In the genomic region with DNA sequence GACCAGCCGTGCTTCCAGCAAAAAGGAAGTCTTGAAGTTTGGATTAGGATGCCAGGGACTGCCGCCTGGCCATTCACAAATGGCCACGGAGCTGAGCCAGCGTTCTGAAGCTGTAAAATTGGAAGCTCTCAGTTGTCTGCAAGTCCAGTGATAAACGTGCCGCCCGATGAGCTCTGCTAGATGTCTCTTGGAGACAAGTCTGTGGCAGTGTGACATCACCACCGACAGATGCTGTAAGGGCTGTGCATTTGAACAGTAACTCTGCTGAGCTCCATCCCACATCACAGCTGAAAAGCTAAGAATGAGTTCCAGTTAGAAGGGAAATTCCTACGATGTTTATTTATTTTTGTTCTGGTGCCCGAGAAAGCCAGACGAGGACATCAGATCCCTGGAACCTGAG, we compare ENCODE assay signal across 21 mouse cellular contexts.
DNase-seq lines count a peak whose midpoint lies in the region; ATAC-seq lines count a peak whose summit lies in the region.
"Had no signal": no experiment of that assay in that cellular context is flagged by ENCODE, and none has a peak within 500 bp of the region (broad histone marks: within the 10 kb centered on the region; RNA-seq: fewer than 3 reads in every experiment).

No protein-coding gene starts in this region.

- intact Hi-C loops in gastrocnemius, postnatal 14 days (cut with DNase I; ENCODE audit: low total_unique reads) = no loop called here

- DNase-seq in frontal cortex, postnatal 25 days (ENCODE audit: low spot score in 2 of 2) = no peak
- DNase-seq in gastrocnemius, postnatal 14 days = peak; percentile 10
- DNase-seq in gastrocnemius, adult 8-10 months (ENCODE audit: low spot score in 2 of 2) = no peak
- DNase-seq in brain, adult 2 months (ENCODE audit: low read depth, low spot score) = peak; percentile 62
- DNase-seq: adrenal gland, adult 8-10 months; adrenal gland, postnatal 14 days; adrenal gland, postnatal 36 days; B cell, adult 2 months; cerebellum, adult 11 months; cerebellum, adult 18-20 months; cerebellum, adult 8-10 months; cerebellum, adult 9-11 months; cerebellum, postnatal 14 days; cerebellum, postnatal 36 days; embryo, embryonic 11 days had no signal

- peak; percentile 50 for ATAC-seq in frontal cortex, adult (ENCODE audit: low TSS enrichment)
- ATAC-seq: activated CD4-positive, CD25-positive, alpha-beta regulatory T cell, adult 4 months; CD4-positive, CD25-positive, alpha-beta regulatory T cell, adult 4 months; forebrain, embryonic 14.5 days; forebrain, embryonic 16.5 days; Patski had no signal

Comparison
In these comparisons a context has a peak if more than half of its experiments do, and no peak if none do; other contexts are left out.
1. DNase-seq: peak in gastrocnemius, postnatal 14 days (single experiment) and brain, adult 2 months (single experiment); none in frontal cortex, postnatal 25 days (0 of 2) and gastrocnemius, adult 8-10 months (0 of 2).